Mouse (Mus musculus): ENCODE data around the gene Zbtb16. TPM values are rescaled to one million over a fixed set of nuclear protein-coding genes. Genes with fewer than 3 reads are reported as not detected.

Gene Zbtb16
- total and polyA plus RNA-seq, 3 experiments: 0.34 to 3.0 (median 0.90) TPM

- DNase-seq (ENCODE audit: extremely low read depth): no peak
- H3K4me3 ChIP-seq (replicated peaks in 1 of 3; ENCODE audit: low read depth in 2 of 3, low read length in 2 of 3, poor library complexity in 1 of 3): no peak overlapping the region
- dilution Hi-C loops (cut with MboI; ENCODE audit: extremely low pct_ligation_motif_present, extremely low pct_unique_long_range_greater_than_20kb, low sequenced_read_pairs): no loop called here
Measured at GRCm38 (mm10) chr9:48693696-48694095, 142.3 kb downstream of the Zbtb16 start.

GRCm38 (mm10) chr9:48689718-48689980, 146.4 kb downstream of the Zbtb16 start:
- no peaks in the 10 kb centered on the region for H3K27me3 ChIP-seq (replicated peaks)
- no peak overlapping the region for H3K27ac ChIP-seq (ENCODE audit: insufficient read depth, low read depth)
- 0 out of 4 replicates have a peak, but pooled peaks cover 0 to 4% of the 10 kb centered on the region in 2 experiments for H3K4me1 ChIP-seq (ENCODE audit: control insufficient read depth in 1 of 2, insufficient read depth in 2 of 2)
- no peaks in the 10 kb centered on the region for H3K79me2 ChIP-seq (replicated peaks; ENCODE audit: control insufficient read depth, extremely low read depth, insufficient read depth, poor library complexity, severe bottlenecking)
- in situ Hi-C loops (cut with MboI; ENCODE audit: low pct_ligation_motif_present, low pct_unique_long_range_greater_than_20kb, low sequenced_read_pairs): no loop called here
- no peaks in the 10 kb centered on the region for H3K36me3 ChIP-seq (replicated peaks in 1 of 2; ENCODE audit: control insufficient read depth in 1 of 2, insufficient read depth in 1 of 2, low read length in 1 of 2)
- dilution Hi-C loops (cut with MboI; ENCODE audit: extremely low pct_ligation_motif_present, extremely low pct_unique_long_range_greater_than_20kb, low sequenced_read_pairs): no loop called here
- no peak overlapping the region for H3K9ac ChIP-seq (ENCODE audit: insufficient read depth, low read depth)
- no peak overlapping the region for H3K4me3 ChIP-seq (replicated peaks in 1 of 3; ENCODE audit: low read depth in 2 of 3, low read length in 2 of 3, poor library complexity in 1 of 3)
- TF ChIP-seq E2F4 (IDR thresholded peaks at IDR 0.05; ENCODE audit: insufficient replicate concordance, low read depth, low read length): no peak
- no peak for TF ChIP-seq TCF12 (IDR thresholded peaks at IDR 0.05; ENCODE audit: low read depth, low read length)
- TF ChIP-seq MAZ (IDR thresholded peaks at IDR 0.05; ENCODE audit: low read depth, low read length): no peak
- TF ChIP-seq ZKSCAN1 (IDR thresholded peaks at IDR 0.05; ENCODE audit: borderline replicate concordance, low read depth, low read length): no peak
- TF ChIP-seq BHLHE40 (IDR thresholded peaks at IDR 0.05; ENCODE audit: low read depth, low read length): no peak
- no peak for TF ChIP-seq CTCF (conservative IDR thresholded peaks at IDR 0.05 in 1 of 2, IDR thresholded peaks at IDR 0.05 in 1 of 2; ENCODE audit: low read depth in 2 of 2, low read length in 2 of 2)
- no peak for TF ChIP-seq RCOR1 (conservative IDR thresholded peaks at IDR 0.05; ENCODE audit: low read depth, low read length)
- no peak for TF ChIP-seq TBP (conservative IDR thresholded peaks at IDR 0.05; ENCODE audit: low read depth, low read length)
- TF ChIP-seq KAT2A (IDR thresholded peaks at IDR 0.05; ENCODE audit: insufficient replicate concordance, low read length): no peak
- TF ChIP-seq RAD21 (IDR thresholded peaks at IDR 0.05; ENCODE audit: low read depth, low read length): no peak
- TF ChIP-seq ETS1 (conservative IDR thresholded peaks at IDR 0.05; ENCODE audit: low read depth, low read length): no peak
- TF ChIP-seq POLR2AphosphoS2 (IDR thresholded peaks at IDR 0.05; ENCODE audit: low read depth, low read length): no peak
- TF ChIP-seq POLR2A (IDR thresholded peaks at IDR 0.05; ENCODE audit: low read depth, low read length): no peak
- TF ChIP-seq UBTF (IDR thresholded peaks at IDR 0.05; ENCODE audit: low read depth, low read length): no peak
- TF ChIP-seq SMC3 (IDR thresholded peaks at IDR 0.05; ENCODE audit: low read depth, low read length): no peak
- TF ChIP-seq JUN (IDR thresholded peaks at IDR 0.05; ENCODE audit: insufficient read depth, low read depth, low read length): no peak
- TF ChIP-seq ELF1 (IDR thresholded peaks at IDR 0.05; ENCODE audit: low read depth, low read length): no peak
- no peak for TF ChIP-seq IRF4 (IDR thresholded peaks at IDR 0.05; ENCODE audit: low read depth, low read length)
- TF ChIP-seq GABPA (IDR thresholded peaks at IDR 0.05; ENCODE audit: insufficient replicate concordance, low read depth, low read length): no peak
- no peak for TF ChIP-seq USF1 (IDR thresholded peaks at IDR 0.05; ENCODE audit: low read depth, low read length)
- H3K9me3 ChIP-seq (replicated peaks; ENCODE audit: low read length): no peaks in the 10 kb centered on the region
- no peak for DNase-seq (ENCODE audit: extremely low read depth)
- no peak overlapping the region for H3K4me2 ChIP-seq (ENCODE audit: insufficient read depth, low read depth, poor library complexity, severe bottlenecking)

More at GRCm38 (mm10) chr9:48693696-48694095, 142.3 kb downstream of the Zbtb16 start:
- in situ Hi-C loops (cut with MboI; ENCODE audit: low pct_ligation_motif_present, low pct_unique_long_range_greater_than_20kb, low sequenced_read_pairs): no loop called here
- Histone ChIP-seq H3K4me1 (ENCODE audit: control insufficient read depth in 1 of 2, insufficient read depth in 2 of 2) (peaks cover 0 to 10% of the 10 kb centered on the region in 2 experiments; a peak in 1 of 4 replicates), H3K36me3 (replicated peaks in 1 of 2; ENCODE audit: control insufficient read depth in 1 of 2, insufficient read depth in 1 of 2, low read length in 1 of 2) (no peaks in the 10 kb centered on the region), H3K9ac (ENCODE audit: insufficient read depth, low read depth) (no peak overlapping the region), H3K79me2 (replicated peaks; ENCODE audit: control insufficient read depth, extremely low read depth, insufficient read depth, poor library complexity, severe bottlenecking) (no peaks in the 10 kb centered on the region), H3K9me3 (replicated peaks; ENCODE audit: low read length) (no peaks in the 10 kb centered on the region), H3K27ac (ENCODE audit: insufficient read depth, low read depth) (no peak overlapping the region), H3K27me3 (replicated peaks) (no peaks in the 10 kb centered on the region), H3K4me2 (ENCODE audit: insufficient read depth, low read depth, poor library complexity, severe bottlenecking) (no peak overlapping the region)
- TF ChIP-seq JUND (conservative IDR thresholded peaks at IDR 0.05; ENCODE audit: low read depth, low read length) (no peak), MAX (IDR thresholded peaks at IDR 0.05; ENCODE audit: low read length) (no peak), RAD21 (IDR thresholded peaks at IDR 0.05; ENCODE audit: low read depth, low read length) (no peak), NELFE (IDR thresholded peaks at IDR 0.05; ENCODE audit: low read depth, low read length) (no peak), E2F4 (IDR thresholded peaks at IDR 0.05; ENCODE audit: insufficient replicate concordance, low read depth, low read length) (no peak), PAX5 (IDR thresholded peaks at IDR 0.05; ENCODE audit: low read length) (no peak), ZKSCAN1 (IDR thresholded peaks at IDR 0.05; ENCODE audit: borderline replicate concordance, low read depth, low read length) (no peak), ZNF384 (IDR thresholded peaks at IDR 0.05; ENCODE audit: low read depth, low read length) (no peak), SMC3 (IDR thresholded peaks at IDR 0.05; ENCODE audit: low read depth, low read length) (no peak), MYC (IDR thresholded peaks at IDR 0.05; ENCODE audit: low read depth, low read length) (no peak), IRF4 (IDR thresholded peaks at IDR 0.05; ENCODE audit: low read depth, low read length) (no peak), RCOR1 (conservative IDR thresholded peaks at IDR 0.05; ENCODE audit: low read depth, low read length) (no peak), EP300 (IDR thresholded peaks at IDR 0.05; ENCODE audit: low read length) (no peak), NRF1 (IDR thresholded peaks at IDR 0.05; ENCODE audit: low read depth, low read length) (no peak), MAZ (IDR thresholded peaks at IDR 0.05; ENCODE audit: low read depth, low read length) (no peak), USF2 (conservative IDR thresholded peaks at IDR 0.05; ENCODE audit: low read depth, low read length) (no peak), GABPA (IDR thresholded peaks at IDR 0.05; ENCODE audit: insufficient replicate concordance, low read depth, low read length) (no peak), CHD1 (IDR thresholded peaks at IDR 0.05; ENCODE audit: low read depth, low read length) (no peak), SIN3A (IDR thresholded peaks at IDR 0.05; ENCODE audit: low read length) (no peak)
